Mouse (Mus musculus): ENCODE measurements around the gene Rnf185.

Gene Rnf185

DNA sequence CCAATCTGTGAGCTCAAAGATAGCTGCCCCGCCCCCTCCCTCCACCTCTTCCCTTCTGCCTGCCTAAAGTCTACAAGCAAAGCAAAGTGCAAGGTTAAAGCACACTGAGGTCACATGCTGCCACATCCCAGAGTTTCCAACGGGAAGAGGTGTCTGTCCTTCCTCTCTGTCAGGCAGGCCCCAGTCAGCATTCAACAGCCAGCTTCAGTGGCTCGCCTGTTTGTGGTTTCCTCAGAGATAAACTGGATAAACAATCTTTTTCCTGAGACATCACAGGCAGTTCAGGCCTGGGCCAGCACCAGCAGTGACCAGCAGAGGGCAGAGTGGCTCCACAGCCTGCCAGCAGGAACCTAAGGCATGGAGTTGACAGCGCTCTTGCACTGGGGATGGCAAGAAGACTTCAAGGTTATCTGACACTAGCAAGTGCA, 65.2 kb downstream of the Rnf185 start:
- H3K36me3 ChIP-seq (ENCODE audit: insufficient read depth, low read length) = peaks cover 23% of the 10 kb centered on the region
- no peak overlapping the region for H3K4me3 ChIP-seq (replicated peaks; ENCODE audit: low read length)
- H3K4me1 ChIP-seq (replicated peaks; ENCODE audit: low read depth, low read length) = peaks cover 65% of the 10 kb centered on the region
- no peaks in the 10 kb centered on the region for H3K27me3 ChIP-seq (ENCODE audit: insufficient read depth, low read length)
- TF ChIP-seq CTCF (conservative IDR thresholded peaks at IDR 0.05; ENCODE audit: low read length) = peak; percentile 97
- TF ChIP-seq POU5F1 (IDR thresholded peaks at IDR 0.05; ENCODE audit: borderline replicate concordance, low read length) = no peak
- H3K9me3 ChIP-seq (ENCODE audit: low read length) = no peaks in the 10 kb centered on the region

DNA sequence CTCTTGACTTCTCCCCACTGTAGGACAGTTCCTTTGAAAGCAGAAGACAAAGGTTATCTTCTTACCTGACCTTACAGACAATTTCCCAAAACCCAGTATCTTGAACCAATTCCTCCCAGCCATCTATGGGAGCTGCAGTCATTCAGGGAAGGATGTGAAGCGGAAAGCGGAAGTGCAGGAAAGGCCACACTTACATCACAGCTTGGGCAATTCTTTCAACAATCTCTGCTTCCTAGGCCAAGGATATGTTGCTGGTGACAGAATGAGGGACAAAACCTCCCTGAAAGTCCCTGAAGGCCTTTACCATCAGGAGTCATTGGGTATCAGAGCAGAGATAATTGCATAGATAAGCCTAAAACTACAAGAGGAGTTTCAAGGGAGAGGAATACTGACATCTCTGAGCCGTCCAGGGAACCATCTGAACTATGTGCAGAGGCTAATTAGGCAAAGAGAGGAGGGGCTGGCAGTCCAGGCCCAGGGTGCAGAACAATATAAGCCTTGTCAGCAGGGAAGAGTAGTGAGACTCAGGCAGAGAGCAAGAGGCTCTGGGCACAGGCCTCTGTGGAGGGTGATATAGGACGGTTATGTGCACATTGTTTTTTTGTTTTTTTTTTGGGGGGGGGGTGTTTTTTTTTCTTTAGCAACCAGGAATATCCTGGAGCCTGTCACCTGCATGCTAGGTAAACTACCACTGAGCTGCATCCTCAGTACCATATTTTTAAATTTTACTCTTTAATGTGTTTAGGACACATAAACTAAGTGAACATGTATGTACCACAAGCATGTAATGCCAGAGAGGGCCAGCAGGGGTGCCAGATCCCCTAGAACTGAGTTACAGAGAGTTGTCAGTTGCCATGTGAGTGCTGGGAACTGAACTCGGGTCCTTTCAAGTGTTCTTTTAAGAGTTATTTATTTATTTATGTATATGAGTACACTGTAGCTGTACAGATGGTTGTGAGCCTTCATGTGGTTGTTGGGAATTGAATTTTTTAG, 69.3 kb downstream of the Rnf185 start:
- peaks cover 61% of the 10 kb centered on the region for H3K4me1 ChIP-seq (replicated peaks; ENCODE audit: low read depth, low read length)
- peak; percentile 53 for TF ChIP-seq CTCF (conservative IDR thresholded peaks at IDR 0.05; ENCODE audit: low read length)
- TF ChIP-seq NANOG (IDR thresholded peaks at IDR 0.05; ENCODE audit: borderline replicate concordance, low read length) = no peak
- H3K4me3 ChIP-seq (replicated peaks; ENCODE audit: low read length) = no peak overlapping the region
- H3K9me3 ChIP-seq (ENCODE audit: low read length) = no peaks in the 10 kb centered on the region
- peaks cover 40% of the 10 kb centered on the region for H3K36me3 ChIP-seq (ENCODE audit: insufficient read depth, low read length)
- no peaks in the 10 kb centered on the region for H3K27me3 ChIP-seq (ENCODE audit: insufficient read depth, low read length)

DNA sequence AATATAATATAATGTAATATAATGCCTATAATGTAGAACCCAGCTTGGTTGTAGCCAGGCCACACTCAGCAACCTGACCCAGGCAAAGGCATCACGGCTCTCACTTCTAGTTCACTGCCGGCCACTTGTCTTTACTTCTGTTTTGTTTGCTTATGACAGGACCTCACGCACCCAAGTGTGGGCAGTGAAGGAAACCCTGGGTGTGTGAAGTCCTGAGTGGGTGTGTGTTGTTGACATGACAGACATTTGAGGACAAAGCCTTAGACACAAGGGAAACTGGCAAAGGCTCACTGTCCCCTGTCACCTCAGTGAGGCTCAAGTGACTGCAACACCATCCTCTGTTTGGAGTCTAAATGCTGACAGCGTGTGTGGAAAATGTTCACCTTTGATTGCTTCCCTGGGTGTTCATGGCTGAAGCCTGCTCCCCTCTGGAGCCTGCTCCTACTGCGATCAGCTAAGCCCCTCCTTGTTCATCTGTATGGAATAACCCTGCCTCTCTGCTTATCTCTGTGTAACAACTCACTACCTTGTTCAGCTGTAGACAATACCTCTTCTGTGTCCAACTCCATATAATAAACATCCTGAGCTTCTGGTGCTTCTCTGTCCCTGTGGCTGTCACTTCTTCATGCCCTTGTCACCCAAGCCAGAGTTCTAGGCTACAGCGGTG, 70.9 kb downstream of the Rnf185 start:
- Histone ChIP-seq H3K4me3 (replicated peaks; ENCODE audit: low read length) (no peak overlapping the region), H3K4me1 (replicated peaks; ENCODE audit: low read depth, low read length) (peaks cover 57% of the 10 kb centered on the region), H3K9me3 (ENCODE audit: low read length) (no peaks in the 10 kb centered on the region), H3K27me3 (ENCODE audit: insufficient read depth, low read length) (no peaks in the 10 kb centered on the region), H3K36me3 (ENCODE audit: insufficient read depth, low read length) (peaks cover 38% of the 10 kb centered on the region)
- TF ChIP-seq NANOG (IDR thresholded peaks at IDR 0.05; ENCODE audit: borderline replicate concordance, low read length) (no peak), CTCF (conservative IDR thresholded peaks at IDR 0.05; ENCODE audit: low read length) (no peak), POU5F1 (IDR thresholded peaks at IDR 0.05; ENCODE audit: borderline replicate concordance, low read length) (no peak)

DNA sequence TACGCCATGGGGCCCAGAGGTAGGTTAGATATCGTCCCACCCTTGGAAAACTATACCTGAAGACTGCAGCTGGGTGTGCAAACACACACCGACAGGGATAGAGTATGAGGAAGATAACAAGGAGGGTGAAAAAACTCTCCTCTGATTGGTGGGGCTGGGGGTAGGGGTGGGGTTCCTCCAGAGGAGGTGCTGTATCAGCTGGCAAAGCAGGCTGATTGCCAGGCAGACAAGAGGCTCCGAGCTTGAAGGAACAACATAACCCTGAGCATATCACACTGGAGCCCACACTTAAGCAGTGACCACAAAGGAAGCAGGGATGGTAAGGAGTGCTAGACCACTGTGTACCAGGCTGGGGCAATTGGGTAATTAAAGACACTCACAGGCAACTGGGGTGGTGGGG, 72.7 kb downstream of the Rnf185 start:
- H3K9me3 ChIP-seq (ENCODE audit: low read length) = no peaks in the 10 kb centered on the region
- TF ChIP-seq POU5F1 (IDR thresholded peaks at IDR 0.05; ENCODE audit: borderline replicate concordance, low read length) = no peak
- no peak for TF ChIP-seq CTCF (conservative IDR thresholded peaks at IDR 0.05; ENCODE audit: low read length)
- no peak for TF ChIP-seq NANOG (IDR thresholded peaks at IDR 0.05; ENCODE audit: borderline replicate concordance, low read length)
- peaks cover 61% of the 10 kb centered on the region for H3K4me1 ChIP-seq (replicated peaks; ENCODE audit: low read depth, low read length)
- H3K4me3 ChIP-seq (replicated peaks; ENCODE audit: low read length) = no peak overlapping the region
- peaks cover 32% of the 10 kb centered on the region for H3K36me3 ChIP-seq (ENCODE audit: insufficient read depth, low read length)
- no peaks in the 10 kb centered on the region for H3K27me3 ChIP-seq (ENCODE audit: insufficient read depth, low read length)

DNA sequence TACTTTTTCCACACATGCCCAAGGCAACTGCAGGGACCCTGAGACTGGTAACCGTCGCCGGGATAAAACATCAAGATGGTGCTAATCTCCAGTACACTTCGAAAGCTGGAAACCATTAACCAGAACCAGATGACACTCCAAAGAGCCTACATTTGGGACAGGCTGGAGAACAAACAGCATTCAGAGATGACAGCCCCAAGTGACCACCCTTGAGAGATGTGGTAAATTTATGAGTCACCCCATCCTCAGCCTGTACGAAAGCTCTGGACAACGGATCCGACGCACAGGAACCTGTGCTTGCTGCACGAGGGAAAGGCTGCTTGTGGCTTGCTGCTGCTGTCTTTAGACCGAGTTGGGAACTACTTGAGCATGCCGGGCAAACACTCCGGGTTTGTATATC, 77.4 kb downstream of the Rnf185 start:
- H3K27me3 ChIP-seq (ENCODE audit: insufficient read depth, low read length) = no peaks in the 10 kb centered on the region
- TF ChIP-seq CTCF (conservative IDR thresholded peaks at IDR 0.05; ENCODE audit: low read length) = no peak
- no peak for TF ChIP-seq NANOG (IDR thresholded peaks at IDR 0.05; ENCODE audit: borderline replicate concordance, low read length)
- TF ChIP-seq POU5F1 (IDR thresholded peaks at IDR 0.05; ENCODE audit: borderline replicate concordance, low read length) = no peak
- no peaks in the 10 kb centered on the region for H3K9me3 ChIP-seq (ENCODE audit: low read length)
- H3K4me1 ChIP-seq (replicated peaks; ENCODE audit: low read depth, low read length) = peaks cover 74% of the 10 kb centered on the region
- peaks cover 14% of the 10 kb centered on the region; the same call in 1 of the 2 replicates for H3K36me3 ChIP-seq (ENCODE audit: insufficient read depth, low read length)
- H3K4me3 ChIP-seq (replicated peaks; ENCODE audit: low read length) = peak overlapping the region; percentile 41; the same call in 1 of the 2 replicates

DNA sequence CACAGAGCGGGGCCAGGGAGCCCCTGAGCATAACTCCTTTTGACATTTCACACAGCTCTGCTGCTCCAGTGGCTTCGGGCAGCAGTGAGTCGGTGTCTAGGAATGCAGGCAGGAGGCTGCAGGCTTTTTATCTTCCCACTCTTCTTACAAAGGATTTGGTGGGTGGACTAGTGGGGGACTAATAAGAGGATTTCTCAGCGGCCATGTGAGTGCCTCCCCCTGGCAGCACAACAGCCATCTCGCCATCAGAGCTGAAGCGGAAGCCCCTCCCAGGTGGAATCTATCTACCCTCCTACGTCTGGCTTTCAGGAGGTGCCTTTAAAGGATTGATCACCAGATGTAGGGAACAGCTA, 77.9 kb downstream of the Rnf185 start:
- no peaks in the 10 kb centered on the region for H3K27me3 ChIP-seq (ENCODE audit: insufficient read depth, low read length)
- peaks cover 76% of the 10 kb centered on the region for H3K4me1 ChIP-seq (replicated peaks; ENCODE audit: low read depth, low read length)
- peaks cover 14% of the 10 kb centered on the region; the same call in 1 of the 2 replicates for H3K36me3 ChIP-seq (ENCODE audit: insufficient read depth, low read length)
- no peaks in the 10 kb centered on the region for H3K9me3 ChIP-seq (ENCODE audit: low read length)
- TF ChIP-seq POU5F1 (IDR thresholded peaks at IDR 0.05; ENCODE audit: borderline replicate concordance, low read length) (no peak), CTCF (conservative IDR thresholded peaks at IDR 0.05; ENCODE audit: low read length) (no peak), NANOG (IDR thresholded peaks at IDR 0.05; ENCODE audit: borderline replicate concordance, low read length) (no peak)
- peak overlapping the region; percentile 41 for H3K4me3 ChIP-seq (replicated peaks; ENCODE audit: low read length)

DNA sequence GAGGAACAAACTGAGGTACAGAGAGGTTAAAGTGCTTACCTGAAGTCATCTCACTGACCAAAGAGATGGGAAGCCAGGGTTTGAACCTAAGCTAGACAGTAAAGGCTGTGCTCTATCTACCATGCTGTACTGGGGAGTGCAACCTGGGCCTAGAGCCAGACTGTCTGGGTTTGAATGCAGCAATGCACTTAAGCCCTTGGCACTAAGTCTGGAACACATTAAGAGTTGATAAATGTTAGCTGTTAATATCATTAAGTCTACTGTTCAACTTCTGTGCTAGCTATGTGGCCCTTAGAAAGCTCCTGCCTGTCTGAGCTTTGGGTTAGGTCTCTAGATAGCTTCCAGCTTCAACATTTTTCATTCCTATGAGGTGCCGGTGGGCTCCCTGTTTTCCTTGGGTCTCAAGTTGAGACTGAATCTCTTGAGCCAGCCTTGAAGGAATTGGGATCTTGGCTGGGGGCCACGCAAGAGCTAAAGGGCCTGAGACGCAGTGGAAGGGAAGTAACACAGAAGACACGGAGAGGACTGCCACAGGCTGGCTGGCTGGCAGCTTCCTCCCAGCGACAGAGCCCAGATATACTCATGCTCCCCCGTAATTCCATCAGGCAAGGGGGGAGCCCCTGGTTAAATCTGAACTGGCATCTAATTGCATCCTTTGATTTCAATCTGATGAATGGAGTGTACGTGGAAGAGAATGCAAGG, 78.4 kb downstream of the Rnf185 start:
- H3K4me3 ChIP-seq (replicated peaks; ENCODE audit: low read length) = peak overlapping the region; percentile 41
- H3K36me3 ChIP-seq (ENCODE audit: insufficient read depth, low read length) = peaks cover 15% of the 10 kb centered on the region; the same call in 1 of the 2 replicates
- no peaks in the 10 kb centered on the region for H3K9me3 ChIP-seq (ENCODE audit: low read length)
- H3K27me3 ChIP-seq (ENCODE audit: insufficient read depth, low read length) = no peaks in the 10 kb centered on the region
- TF ChIP-seq CTCF (conservative IDR thresholded peaks at IDR 0.05; ENCODE audit: low read length) = no peak
- no peak for TF ChIP-seq POU5F1 (IDR thresholded peaks at IDR 0.05; ENCODE audit: borderline replicate concordance, low read length)
- TF ChIP-seq NANOG (IDR thresholded peaks at IDR 0.05; ENCODE audit: borderline replicate concordance, low read length) = no peak
- H3K4me1 ChIP-seq (replicated peaks; ENCODE audit: low read depth, low read length) = peaks cover 81% of the 10 kb centered on the region

Data from E14TG2a.4 (cell line).